Mouse (Mus musculus) megakaryocyte, embryonic 14.5 days (primary cell): ENCODE measurements around the gene Serpinf1. TPM values are rescaled to one million over a fixed set of nuclear protein-coding genes. Genes with fewer than 3 reads are reported as not detected.
A peak's percentile ranks its signal among the peaks of the same experiment; 100 is the strongest.

ENCODE experiments used
- H3K27me3 ChIP-seq: replicated peaks from 2 replicates; pipeline ENCODE3; 2012; ENCODE audit warnings: inconsistent platforms
- H3K36me3 ChIP-seq: replicated peaks from 2 replicates; pipeline ENCODE3; 2012; ENCODE audit warnings: low read length, inconsistent platforms, mixed read lengths
- H3K4me1 ChIP-seq: 2 replicates; pipeline ENCODE4 v1.6.1; 2012; ENCODE audit warnings: inconsistent platforms
- H3K4me3 ChIP-seq: replicated peaks from 2 replicates; pipeline ENCODE3; 2012; ENCODE audit warnings: moderate library complexity, mild to moderate bottlenecking, inconsistent platforms
- H3K9me3 ChIP-seq: 2 replicates; pipeline ENCODE4 v1.6.1; 2012; ENCODE audit warnings: inconsistent platforms
- FLI1 ChIP-seq: IDR thresholded peaks from 2 replicates; pipeline ENCODE4 v1.6.1; 2012; ENCODE audit warnings: low read length, inconsistent platforms, mixed read lengths
- GATA1 ChIP-seq: IDR thresholded peaks from 3 replicates; pipeline ENCODE4 v1.6.1; 2012; ENCODE audit warnings: mixed read lengths, low read length, inconsistent platforms, borderline replicate concordance
- polyA plus RNA-seq: library from polyadenylated mRNA; stranded (reverse); fragments of >175 nt; gene quantifications from 2 replicates; pipeline ENCODE4 v1.2.3, GENCODE M21; 2012; ENCODE audit warnings: low replicate concordance; ENCODE audit not compliant: insufficient read depth

The Serpinf1 gene
- 2.5 TPM in 1 of 2 replicates, not detected in the other for polyA plus RNA-seq

- no peaks in the 10 kb centered on the region for H3K9me3 ChIP-seq
- no peak within 1 kb of the TSS for H3K4me3 ChIP-seq
- H3K27me3 ChIP-seq = peaks cover 59% of the 10 kb centered on the region
- H3K36me3 ChIP-seq = no peaks in the 10 kb centered on the region
- TF ChIP-seq FLI1 = no peak
- no peak for TF ChIP-seq GATA1
- H3K4me1 ChIP-seq = peaks cover 18% of the 10 kb centered on the region; the same call in 1 of the 2 replicates
These were observed at the start of gene Serpinf1 for GRCm38 (mm10) chr11:75422013-75422792. Gene Serpinf1 (minus strand): TSS chr11:75422701.

GRCm38 (mm10) chr11:75470675-75471074 is 48.2 kb upstream of the Serpinf1 start:
- Histone ChIP-seq H3K4me1 (peaks cover 41% of the 10 kb centered on the region), H3K36me3 (peaks cover 17% of the 10 kb centered on the region), H3K4me3 (no peak overlapping the region), H3K9me3 (peaks cover 7% of the 10 kb centered on the region), H3K27me3 (no peaks in the 10 kb centered on the region)
- no peak for TF ChIP-seq FLI1
- TF ChIP-seq GATA1 = no peak

- Histone ChIP-seq H3K9me3 (peaks cover 8% of the 10 kb centered on the region; the same call in 1 of the 2 replicates), H3K4me1 (peaks cover 55% of the 10 kb centered on the region), H3K36me3 (peaks cover 31% of the 10 kb centered on the region), H3K4me3 (no peak overlapping the region), H3K27me3 (no peaks in the 10 kb centered on the region)
- no peak for TF ChIP-seq FLI1
- no peak for TF ChIP-seq GATA1
These were observed 46.8 kb upstream of the Serpinf1 start for GRCm38 (mm10) chr11:75469261-75469660.

- Histone ChIP-seq H3K4me1 (peaks cover 60% of the 10 kb centered on the region), H3K9me3 (peaks cover 7% of the 10 kb centered on the region; the same call in 1 of the 2 replicates), H3K4me3 (peak overlapping the region; percentile 77), H3K36me3 (peaks cover 39% of the 10 kb centered on the region), H3K27me3 (no peaks in the 10 kb centered on the region)
- TF ChIP-seq GATA1 (no peak), FLI1 (no peak)
These were observed 45.9 kb upstream of the Serpinf1 start for GRCm38 (mm10) chr11:75468410-75468809.

- H3K9me3 ChIP-seq = peaks cover 7% of the 10 kb centered on the region; the same call in 1 of the 2 replicates
- no peak for TF ChIP-seq FLI1
- no peak for TF ChIP-seq GATA1
- H3K36me3 ChIP-seq = peaks cover 45% of the 10 kb centered on the region
- H3K27me3 ChIP-seq = no peaks in the 10 kb centered on the region
- H3K4me1 ChIP-seq = peaks cover 60% of the 10 kb centered on the region
- H3K4me3 ChIP-seq = peak overlapping the region; percentile 77
These were observed 45.2 kb upstream of the Serpinf1 start for GRCm38 (mm10) chr11:75467512-75468215.

GRCm38 (mm10) chr11:75466731-75467505 is 44.4 kb upstream of the Serpinf1 start:
- TF ChIP-seq GATA1 = no peak
- TF ChIP-seq FLI1 = no peak
- H3K36me3 ChIP-seq = peaks cover 45% of the 10 kb centered on the region
- H3K27me3 ChIP-seq = no peaks in the 10 kb centered on the region
- H3K9me3 ChIP-seq = peaks cover 7% of the 10 kb centered on the region; the same call in 1 of the 2 replicates
- H3K4me1 ChIP-seq = peaks cover 62% of the 10 kb centered on the region
- H3K4me3 ChIP-seq = no peak overlapping the region

GRCm38 (mm10) chr11:75465051-75465450 is 42.5 kb upstream of the Serpinf1 start:
- H3K4me1 ChIP-seq = peaks cover 70% of the 10 kb centered on the region
- no peaks in the 10 kb centered on the region for H3K27me3 ChIP-seq
- peaks cover 7% of the 10 kb centered on the region; the same call in 1 of the 2 replicates for H3K9me3 ChIP-seq
- TF ChIP-seq FLI1 = no peak
- TF ChIP-seq GATA1 = no peak
- peak overlapping the region; percentile 82 for H3K4me3 ChIP-seq
- peaks cover 45% of the 10 kb centered on the region for H3K36me3 ChIP-seq

- H3K4me3 ChIP-seq = peak overlapping the region; percentile 59
- peaks cover 74% of the 10 kb centered on the region for H3K4me1 ChIP-seq
- H3K9me3 ChIP-seq = peaks cover 7% of the 10 kb centered on the region; the same call in 1 of the 2 replicates
- H3K36me3 ChIP-seq = peaks cover 42% of the 10 kb centered on the region
- H3K27me3 ChIP-seq = no peaks in the 10 kb centered on the region
- no peak for TF ChIP-seq FLI1
- TF ChIP-seq GATA1 = no peak
These were observed 41.9 kb upstream of the Serpinf1 start for GRCm38 (mm10) chr11:75464417-75464816.

- peaks cover 78% of the 10 kb centered on the region for H3K4me1 ChIP-seq
- no peaks in the 10 kb centered on the region for H3K27me3 ChIP-seq
- no peak for TF ChIP-seq FLI1
- no peak for TF ChIP-seq GATA1
- peaks cover 42% of the 10 kb centered on the region for H3K36me3 ChIP-seq
- peak overlapping the region; percentile 99 for H3K4me3 ChIP-seq
- H3K9me3 ChIP-seq = peaks cover 7% of the 10 kb centered on the region; the same call in 1 of the 2 replicates
These were observed 41.1 kb upstream of the Serpinf1 start for GRCm38 (mm10) chr11:75463624-75464023.
